Mouse (Mus musculus): ENCODE results near the gene Slc44a5.

DNA sequence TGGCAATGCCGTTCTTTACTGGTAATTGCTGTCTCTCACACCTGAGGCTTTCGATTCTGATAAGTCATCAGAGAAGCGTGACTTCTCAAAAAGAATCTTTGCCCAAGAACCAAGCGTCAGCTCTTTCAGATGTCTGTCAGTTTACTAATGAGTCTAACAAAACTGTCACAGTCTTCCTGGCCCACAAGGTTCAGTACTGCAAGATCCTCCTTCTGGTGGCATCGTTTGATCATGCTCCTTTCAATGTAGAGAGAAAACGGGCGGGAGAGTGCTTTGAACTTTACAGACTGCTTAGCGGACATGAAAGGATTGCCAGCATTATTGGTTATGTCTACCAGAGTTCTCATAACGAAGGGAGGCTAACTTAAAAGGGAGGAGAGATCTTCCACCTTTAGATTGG is 109.0 kb downstream of the Slc44a5 start:
- TF ChIP-seq CTCF (IDR thresholded peaks at IDR 0.05; ENCODE audit: low read depth, low read length) (no peak), POLR2A (IDR thresholded peaks at IDR 0.05; ENCODE audit: insufficient read depth, low read length) (no peak), EP300 (IDR thresholded peaks at IDR 0.05; ENCODE audit: insufficient read depth, low read depth, low read length) (no peak)

Data from ES-Bruce4 (cell line).